Mouse (Mus musculus) lung, embryonic 14.5 days (tissue): ENCODE results near the gene Gars. TPM values are rescaled to one million over a fixed set of nuclear protein-coding genes. Genes with fewer than 3 reads are reported as not detected.

Source experiments
- ATAC-seq: fragments of 200-750 bp; cut with Nextera tagmentation; 2 replicates; pipeline ENCODE4 v1.8.0; 2017; ENCODE audit warnings: mild to moderate bottlenecking, moderate TSS enrichment, moderate library complexity; ENCODE audit not compliant: insufficient read depth
- DNase-seq: peaks from one replicate; pipeline ENCODE4 v3.0.0-alpha.2; 2015
- H3K27ac ChIP-seq: fragments of 300-500 bp; sonication (generic); 2 replicates; pipeline ENCODE4 v1.5.1; 2014; ENCODE audit warnings: low read depth, mild to moderate bottlenecking, moderate library complexity
- H3K27me3 ChIP-seq: fragments of 300-500 bp; sonication (generic); 2 replicates; pipeline ENCODE4 v1.6.1; 2014; ENCODE audit warnings: low read length, control low read depth; ENCODE audit not compliant: insufficient read depth
- H3K36me3 ChIP-seq: fragments of 300-500 bp; sonication (generic); 2 replicates; pipeline ENCODE4 v1.6.1; 2014; ENCODE audit warnings: control low read depth; ENCODE audit not compliant: insufficient read depth
- H3K4me1 ChIP-seq: fragments of 300-500 bp; sonication (generic); 2 replicates; pipeline ENCODE4 v1.6.1; 2014; ENCODE audit warnings: antibody characterized with exemption, control low read depth; ENCODE audit not compliant: insufficient read depth
- H3K4me2 ChIP-seq: fragments of 300-500 bp; sonication (generic); 2 replicates; pipeline ENCODE4 v1.6.1; 2014; ENCODE audit warnings: mild to moderate bottlenecking
- H3K4me3 ChIP-seq: fragments of 300-500 bp; sonication (generic); 2 replicates; pipeline ENCODE4 v1.5.1; 2014; ENCODE audit warnings: low read depth, low read length
- H3K9ac ChIP-seq: fragments of 300-500 bp; sonication (generic); 2 replicates; pipeline ENCODE4 v1.6.1; 2014
- H3K9me3 ChIP-seq: fragments of 300-500 bp; sonication (generic); 2 replicates; pipeline ENCODE4 v1.6.1; 2016; ENCODE audit warnings: low read depth, low read length, control low read depth
- CTCF ChIP-seq: IDR thresholded peaks from 2 replicates; pipeline ENCODE4 v1.5.1; 2016; ENCODE audit warnings: antibody characterized with exemption, low read depth
- polyA plus RNA-seq: library from polyadenylated mRNA; unstranded; fragments of >200 nt; fragmentation: Nextera tagmentation; extraction: Ambion mirVana; gene quantifications from 2 replicates; pipeline ENCODE4 v1.2.1, GENCODE M21; 2014

The Gars gene
- polyA plus RNA-seq, 1 experiment from 2014 or later = 153 TPM

- DNase-seq (no peak), ATAC-seq (no peak)
- Histone ChIP-seq H3K27me3 (no peaks in the 10 kb centered on the region), H3K9me3 (no peaks in the 10 kb centered on the region), H3K4me2 (no peak overlapping the region), H3K36me3 (no peaks in the 10 kb centered on the region), H3K9ac (no peak overlapping the region), H3K27ac (no peak overlapping the region), H3K4me1 (no peaks in the 10 kb centered on the region), H3K4me3 (no peak overlapping the region)
- no peak for TF ChIP-seq CTCF
Observed at GRCm38 (mm10) chr6:55128391-55128790, 90.6 kb downstream of the Gars start.

Other genes with a start within 250 kb of the Gars start
- gene Znrf2, start 221.1 kb upstream of the Gars start, polyA plus RNA-seq = 3.2 and 3.9 TPM in 2 replicates
- gene Nod1, start 65.4 kb upstream of the Gars start, polyA plus RNA-seq = 4.6 and 4.7 TPM in 2 replicates
- 4.8 and 8.7 TPM in 2 replicates for gene Ggct, start 45.1 kb upstream of the Gars start, polyA plus RNA-seq
- 0.19 TPM in 1 of 2 replicates, not detected in the other for gene Crhr2, start 95.0 kb downstream of the Gars start, polyA plus RNA-seq
- gene Inmt, start 137.0 kb downstream of the Gars start, polyA plus RNA-seq = 0.29 TPM in 1 of 2 replicates, not detected in the other
- gene Mindy4, start 165.4 kb downstream of the Gars start, polyA plus RNA-seq = 17.7 and 18.8 TPM in 2 replicates